Mouse (Mus musculus) lung, adult 2 months (tissue): ENCODE results near the gene Olfr678.
"Not testable (repeated sequence)": the region's sequence is repeated elsewhere in the genome, so short reads cannot be mapped to it uniquely, and the experiment has no call there.

Experiments
- CTCF ChIP-seq: fragments of 200-500 bp; IDR thresholded peaks from 2 replicates; pipeline ENCODE4 v1.5.1; 2011; ENCODE audit warnings: mild to moderate bottlenecking, low read length, control low read depth; ENCODE audit not compliant: insufficient read depth
- POLR2A ChIP-seq: fragments of 200-500 bp; IDR thresholded peaks from 2 replicates; pipeline ENCODE4 v1.6.1; 2011; ENCODE audit warnings: low read depth, mild to moderate bottlenecking, control low read depth, low read length, borderline replicate concordance; ENCODE audit errors: extremely low read depth

GRCm38 (mm10) chr7:105033836-105034235, 30.4 kb upstream of the Olfr678 start:
- TF ChIP-seq CTCF, POLR2A: not testable (repeated sequence)
